Mouse (Mus musculus): Measurements from ENCODE around the gene Eml5. TPM values are rescaled to one million over a fixed set of nuclear protein-coding genes. Genes with fewer than 3 reads are reported as not detected.

The Eml5 gene
- total RNA-seq, 1 experiment from 2014 or later, result 41.2 TPM

Other genes starting within 250 kb of the Eml5 start
- gene Ptpn21, start 164.1 kb downstream of the Eml5 start, total RNA-seq (2021), result 20.8 and 24.0 TPM in 2 replicates
- 90.7 and 130 TPM in 2 replicates for gene Zc3h14, start 154.5 kb downstream of the Eml5 start, total RNA-seq (2021)
- 29.0 and 35.5 TPM in 2 replicates for gene Ttc8, start 19.1 kb upstream of the Eml5 start, total RNA-seq (2021)